Mouse (Mus musculus) ES-Bruce4 (cell line): ENCODE data around the gene Lingo3. TPM values are rescaled to one million over a fixed set of nuclear protein-coding genes. Genes with fewer than 3 reads are reported as not detected.

Experiments
- H3K27ac ChIP-seq: 2 replicates; pipeline ENCODE4 v1.5.1; 2012; ENCODE audit warnings: low read length, inconsistent platforms; ENCODE audit not compliant: insufficient read depth
- H3K27me3 ChIP-seq: 2 replicates; pipeline ENCODE4 v1.6.1; 2012; ENCODE audit warnings: mild to moderate bottlenecking, low read length, inconsistent platforms; ENCODE audit not compliant: control insufficient read depth, poor library complexity, insufficient read depth, severe bottlenecking
- H3K36me3 ChIP-seq: 2 replicates; pipeline ENCODE4 v1.6.1; 2012; ENCODE audit warnings: inconsistent platforms, mild to moderate bottlenecking, low read length, moderate library complexity; ENCODE audit not compliant: control insufficient read depth, poor library complexity, insufficient read depth, severe bottlenecking
- H3K4me1 ChIP-seq: one replicate; pipeline ENCODE4 v1.8.1; 2011; ENCODE audit warnings: low read length; ENCODE audit not compliant: control insufficient read depth, insufficient read depth
- H3K4me3 ChIP-seq: 2 replicates; pipeline ENCODE4 v1.5.1; 2011; ENCODE audit warnings: low read depth, mild to moderate bottlenecking, low read length
- H3K9ac ChIP-seq: 2 replicates; pipeline ENCODE4 v1.6.1; 2012; ENCODE audit warnings: low read depth, mild to moderate bottlenecking, inconsistent platforms; ENCODE audit not compliant: poor library complexity, severe bottlenecking
- H3K9me3 ChIP-seq: replicated peaks from 2 replicates; pipeline ENCODE4 v1.6.1; 2012; ENCODE audit warnings: mild to moderate bottlenecking, low read length, inconsistent platforms; ENCODE audit not compliant: control insufficient read depth, poor library complexity, insufficient read depth, severe bottlenecking
- CTCF ChIP-seq: IDR thresholded peaks from one replicate; pipeline ENCODE4 v1.8.1; 2011; ENCODE audit warnings: low read depth, low read length
- EP300 ChIP-seq: IDR thresholded peaks from 2 replicates; pipeline ENCODE4 v1.6.1; 2011; ENCODE audit warnings: low read depth, low read length; ENCODE audit not compliant: insufficient read depth
- POLR2A ChIP-seq: IDR thresholded peaks from one replicate; pipeline ENCODE4 v1.8.1; 2011; ENCODE audit warnings: low read length; ENCODE audit not compliant: insufficient read depth
- polyA plus RNA-seq: library from polyadenylated mRNA; stranded (reverse); fragments of >200 nt; gene quantifications from 2 replicates; pipeline ENCODE4 v1.2.4, GENCODE M21; 2011; ENCODE audit warnings: low read depth; ENCODE audit not compliant: missing spikeins, insufficient read depth, insufficient read length

The Lingo3 gene
- polyA plus RNA-seq, 1 experiment = 1.2 TPM

GRCm38 (mm10) chr10:80784871-80785270, 59.0 kb downstream of the Lingo3 start:
- Histone ChIP-seq H3K27me3 (no peaks in the 10 kb centered on the region), H3K27ac (no peak overlapping the region), H3K36me3 (peaks cover 49% of the 10 kb centered on the region), H3K4me1 (no peaks in the 10 kb centered on the region), H3K4me3 (no peak overlapping the region), H3K9me3 (no peaks in the 10 kb centered on the region), H3K9ac (no peak overlapping the region)
- no peak for TF ChIP-seq EP300
- TF ChIP-seq POLR2A = no peak
- no peak for TF ChIP-seq CTCF

GRCm38 (mm10) chr10:80784302-80784701, 59.5 kb downstream of the Lingo3 start:
- Histone ChIP-seq H3K9ac (no peak overlapping the region), H3K4me1 (no peaks in the 10 kb centered on the region), H3K9me3 (no peaks in the 10 kb centered on the region), H3K27ac (no peak overlapping the region), H3K27me3 (no peaks in the 10 kb centered on the region), H3K36me3 (peaks cover 46% of the 10 kb centered on the region), H3K4me3 (no peak overlapping the region)
- TF ChIP-seq POLR2A (no peak), EP300 (no peak)

Other genes with a start within 250 kb of the Lingo3 start
- 58.4 and 68.9 TPM in 2 replicates for gene Scamp4, start 241.2 kb downstream of the Lingo3 start, polyA plus RNA-seq
- gene Adat3, start 241.2 kb downstream of the Lingo3 start, polyA plus RNA-seq = 3.6 and 5.4 TPM in 2 replicates
- 2.4 and 2.8 TPM in 2 replicates for gene Gm49322, start 238.0 kb downstream of the Lingo3 start, polyA plus RNA-seq
- 82.7 and 84.6 TPM in 2 replicates for gene Csnk1g2, start 221.2 kb downstream of the Lingo3 start, polyA plus RNA-seq
- 45.6 and 47.1 TPM in 2 replicates for gene Btbd2, start 187.0 kb downstream of the Lingo3 start, polyA plus RNA-seq
- 54.6 and 57.4 TPM in 2 replicates for gene Mknk2, start 165.9 kb downstream of the Lingo3 start, polyA plus RNA-seq
- 17.5 and 19.8 TPM in 2 replicates for gene Mob3a, start 142.1 kb downstream of the Lingo3 start, polyA plus RNA-seq
- gene Izumo4, start 141.9 kb downstream of the Lingo3 start, polyA plus RNA-seq = 7.2 and 9.6 TPM in 2 replicates
- 53.8 and 55.2 TPM in 2 replicates for gene Ap3d1, start 101.8 kb downstream of the Lingo3 start, polyA plus RNA-seq
- gene Dot1l, start 88.8 kb downstream of the Lingo3 start, polyA plus RNA-seq = 42.6 and 48.3 TPM in 2 replicates
- gene Sf3a2, start 45.8 kb downstream of the Lingo3 start, polyA plus RNA-seq = 90.1 and 100 TPM in 2 replicates
- gene Plekhj1, start 45.4 kb downstream of the Lingo3 start, polyA plus RNA-seq = 73.5 and 81.6 TPM in 2 replicates
- 0.40 TPM in 1 of 2 replicates, not detected in the other for gene Amh, start 38.8 kb downstream of the Lingo3 start, polyA plus RNA-seq
- 0.85 TPM in 1 of 2 replicates, not detected in the other for gene Jsrp1, start 30.5 kb downstream of the Lingo3 start, polyA plus RNA-seq
- gene Oaz1, start 17.4 kb downstream of the Lingo3 start, polyA plus RNA-seq = 471 and 498 TPM in 2 replicates
- gene Lsm7, start 11.2 kb upstream of the Lingo3 start, polyA plus RNA-seq = 105 and 135 TPM in 2 replicates
- 5.9 and 7.6 TPM in 2 replicates for gene Sppl2b, start 11.2 kb upstream of the Lingo3 start, polyA plus RNA-seq
- 0.22 TPM in 1 of 2 replicates, not detected in the other for gene Tmprss9, start 27.8 kb upstream of the Lingo3 start, polyA plus RNA-seq
- 135 and 146 TPM in 2 replicates for gene Timm13, start 56.9 kb upstream of the Lingo3 start, polyA plus RNA-seq
- 25.9 and 28.2 TPM in 2 replicates for gene Lmnb2, start 74.2 kb upstream of the Lingo3 start, polyA plus RNA-seq
- 80.7 and 86.3 TPM in 2 replicates for gene Gadd45b, start 86.0 kb upstream of the Lingo3 start, polyA plus RNA-seq
- 4.1 TPM in 2 replicates for gene Gng7, start 170.9 kb upstream of the Lingo3 start, polyA plus RNA-seq
- 0.27 and 0.90 TPM in 2 replicates for gene Diras1, start 181.6 kb upstream of the Lingo3 start, polyA plus RNA-seq
- gene Slc39a3, start 193.4 kb upstream of the Lingo3 start, polyA plus RNA-seq = 2.8 and 4.5 TPM in 2 replicates
- gene Sgta, start 216.1 kb upstream of the Lingo3 start, polyA plus RNA-seq = 107 and 110 TPM in 2 replicates
- gene Thop1, start 226.0 kb upstream of the Lingo3 start, polyA plus RNA-seq = 77.4 and 81.3 TPM in 2 replicates